Mouse (Mus musculus) heart, postnatal 36 days (tissue): ENCODE data around the gene Tns3. TPM values are rescaled to one million over a fixed set of nuclear protein-coding genes. Genes with fewer than 3 reads are reported as not detected.

Experiments
- DNase-seq, 2 experiments: peaks; one replicate each; pipeline ENCODE4 v3.0.0; 2021 to 2022
- intact Hi-C: fragments of 180-260 bp; cut with DNase I; formaldehyde crosslinking; loops from one replicate; pipeline ENCODE4 v1.15.1; 2025
- total RNA-seq, 2 experiments: library from RNA; stranded (reverse); gene quantifications; 2 replicates each; pipeline ENCODE4 v1.2.3; 2021

Gene Tns3
- total RNA-seq, 2 experiments from 2014 or later: 18.9 to 24.0 TPM

DNA sequence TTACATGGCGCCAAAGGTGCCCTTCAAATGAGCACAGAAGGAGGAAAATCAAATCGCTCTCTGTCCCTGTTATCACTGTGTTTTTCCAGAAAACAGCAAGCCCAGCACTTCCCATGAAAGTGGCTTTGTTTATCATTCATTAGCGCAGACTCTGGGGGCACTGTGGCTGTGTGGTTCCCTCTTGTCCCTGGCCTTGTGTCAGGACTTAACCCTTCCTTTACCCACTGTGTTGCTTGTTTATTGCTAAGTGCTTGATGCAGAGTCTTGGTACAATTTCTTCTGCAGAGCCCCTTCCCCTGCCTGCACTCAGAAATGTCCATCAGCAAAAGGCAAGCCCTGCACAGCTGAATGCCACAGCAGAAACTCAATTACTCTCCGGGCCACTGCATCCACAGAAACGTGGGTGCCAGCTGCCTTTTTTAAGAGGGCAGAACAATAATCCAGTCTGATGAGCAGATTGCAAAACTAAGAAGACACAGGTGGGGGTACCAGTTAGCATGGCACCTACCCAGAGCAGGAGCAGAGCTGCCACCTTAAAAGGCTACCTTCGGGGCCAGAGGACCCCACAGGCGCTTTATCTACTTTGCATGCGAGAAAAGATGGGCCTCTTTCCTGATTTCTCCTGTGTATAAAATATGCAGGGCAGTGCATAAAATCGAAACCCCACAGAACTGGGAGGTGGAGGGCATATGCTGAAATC is 207.6 kb downstream of the Tns3 start:
- intact Hi-C loops: no loop called here
- DNase-seq: no peak

GRCm38 (mm10) chr11:8455650-8456049 is 208.7 kb downstream of the Tns3 start:
- intact Hi-C loops: no loop called here
- no peak for DNase-seq

DNA sequence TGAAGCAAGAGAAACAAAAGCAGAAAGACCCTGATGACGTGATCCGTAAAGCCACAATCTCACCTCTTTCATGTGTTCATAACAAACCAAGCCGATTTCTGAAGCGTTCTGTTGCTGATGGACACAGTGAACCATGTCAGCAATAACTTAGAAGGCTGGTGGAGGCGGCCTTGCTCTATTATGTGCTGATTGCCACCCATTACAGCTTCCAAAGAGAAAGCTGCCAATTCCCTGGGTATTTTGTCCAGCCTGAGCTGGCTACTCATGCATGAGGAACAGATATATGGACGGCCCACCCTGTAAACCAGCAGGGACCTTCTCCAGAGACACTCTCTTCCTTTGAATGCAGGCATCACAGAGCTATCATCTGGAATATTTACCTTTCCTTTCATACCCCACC is 211.1 kb downstream of the Tns3 start:
- no peak for DNase-seq
- intact Hi-C loops: no loop called here

GRCm38 (mm10) chr11:8451597-8452201 is 212.6 kb downstream of the Tns3 start:
- intact Hi-C loops: no loop called here
- DNase-seq: no peak

DNA sequence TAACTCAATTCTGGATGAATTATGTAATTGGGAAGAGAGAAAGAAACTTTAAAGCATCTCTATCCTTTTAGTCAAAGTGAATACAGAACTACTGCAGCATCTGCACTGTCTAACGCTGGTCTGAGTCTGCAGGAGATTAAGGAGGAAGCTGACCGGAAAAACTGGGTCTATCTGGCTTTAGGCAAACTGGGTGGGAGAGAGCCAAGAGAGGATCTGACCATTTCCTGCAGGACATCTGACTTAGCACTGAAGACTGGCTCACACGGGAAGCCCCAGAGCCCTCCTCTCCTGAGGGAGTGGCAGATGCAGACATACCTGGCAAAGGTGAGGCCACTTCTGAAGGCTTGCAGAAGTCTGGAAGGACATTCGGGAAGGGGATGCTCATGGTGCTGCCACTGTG is 213.8 kb downstream of the Tns3 start:
- DNase-seq: no peak
- intact Hi-C loops: no loop called here

- peak; percentile 63 to 70 for DNase-seq
Measured at GRCm38 (mm10) chr11:8445915-8446356, 218.4 kb downstream of the Tns3 start.

GRCm38 (mm10) chr11:8444759-8445422 is 219.4 kb downstream of the Tns3 start:
- intact Hi-C loops: no loop called here
- no peak for DNase-seq

More at GRCm38 (mm10) chr11:8445915-8446356, 218.4 kb downstream of the Tns3 start:
- intact Hi-C loops: no loop called here

DNA sequence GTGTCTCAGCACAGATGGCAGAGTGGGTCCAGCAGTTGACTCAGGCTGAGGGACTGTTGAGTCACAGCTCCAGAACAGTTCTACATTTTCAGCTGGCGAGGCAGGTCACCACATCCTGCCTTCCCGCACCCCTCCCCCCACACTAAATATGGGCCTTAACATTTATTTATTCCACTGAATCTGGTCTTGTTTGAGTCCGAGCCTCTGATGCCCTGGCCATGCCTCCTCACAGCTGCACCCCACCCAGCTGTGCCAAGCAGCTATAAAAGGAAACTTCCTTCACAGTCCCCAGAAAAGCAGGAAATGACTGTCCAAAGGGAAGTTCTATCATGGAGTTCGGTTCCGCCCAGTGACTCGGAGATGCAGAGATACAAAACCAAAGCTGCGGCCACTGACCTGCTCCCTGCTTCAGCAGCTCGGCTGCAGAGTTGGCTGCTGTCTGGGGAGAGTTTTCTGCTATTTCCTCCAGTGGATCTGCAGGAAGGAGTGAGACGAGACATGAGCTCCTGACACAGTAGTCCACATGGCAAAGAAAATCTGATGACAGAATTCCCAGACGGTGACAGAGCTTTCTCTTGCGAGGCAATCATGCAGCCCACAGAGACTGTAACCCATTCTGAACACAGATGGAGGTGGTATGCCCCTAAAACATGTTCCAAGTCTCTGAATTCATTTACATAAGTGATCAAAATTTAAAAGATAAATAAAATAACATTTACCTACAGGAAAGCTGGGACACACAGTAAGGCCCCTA is 220.6 kb downstream of the Tns3 start:
- intact Hi-C loops: no loop called here
- DNase-seq: peak; percentile 33 to 53

DNA sequence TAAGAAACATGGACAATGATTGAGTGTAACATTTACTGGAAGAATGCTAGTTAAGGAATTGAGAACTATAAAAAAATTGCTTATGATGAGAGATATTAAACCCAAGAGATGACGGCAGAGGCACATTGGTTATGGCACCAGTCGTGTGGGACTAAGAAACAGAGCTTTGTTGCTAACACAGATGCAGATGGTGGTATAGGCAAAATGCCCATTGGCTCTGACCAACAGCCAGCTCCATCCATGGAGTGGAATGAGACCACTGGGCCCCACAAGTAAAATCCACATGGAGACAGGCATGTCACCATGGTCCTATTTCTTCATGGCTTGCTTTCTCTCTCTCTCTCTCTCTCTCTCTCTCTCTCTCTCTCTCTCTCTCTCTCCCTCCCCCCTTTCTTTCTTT is 223.6 kb downstream of the Tns3 start:
- intact Hi-C loops: no loop called here
- DNase-seq: no peak

- intact Hi-C loops: no loop called here
- DNase-seq: no peak
Measured at GRCm38 (mm10) chr11:8440221-8440620, 224.1 kb downstream of the Tns3 start.

DNA sequence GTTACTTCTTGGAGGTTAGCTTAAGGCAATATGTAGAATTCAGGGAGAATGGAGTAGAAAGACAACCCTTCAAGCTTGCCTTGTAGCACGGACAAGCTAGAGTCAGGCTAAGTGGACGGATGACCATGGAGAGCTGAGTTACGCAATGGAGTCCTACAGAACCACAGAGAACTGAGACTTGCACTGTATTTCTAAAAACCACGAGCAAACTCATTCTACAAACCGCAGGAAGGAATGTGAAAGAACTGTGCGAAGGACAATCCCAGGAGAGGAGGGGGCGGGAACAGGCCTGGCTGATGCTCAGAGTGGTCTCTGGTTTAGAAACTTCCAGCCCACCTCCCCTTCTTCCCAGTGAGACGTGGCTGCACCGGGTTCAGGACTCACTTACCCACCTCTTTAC is 225.3 kb downstream of the Tns3 start:
- intact Hi-C loops: no loop called here
- no peak for DNase-seq

DNA sequence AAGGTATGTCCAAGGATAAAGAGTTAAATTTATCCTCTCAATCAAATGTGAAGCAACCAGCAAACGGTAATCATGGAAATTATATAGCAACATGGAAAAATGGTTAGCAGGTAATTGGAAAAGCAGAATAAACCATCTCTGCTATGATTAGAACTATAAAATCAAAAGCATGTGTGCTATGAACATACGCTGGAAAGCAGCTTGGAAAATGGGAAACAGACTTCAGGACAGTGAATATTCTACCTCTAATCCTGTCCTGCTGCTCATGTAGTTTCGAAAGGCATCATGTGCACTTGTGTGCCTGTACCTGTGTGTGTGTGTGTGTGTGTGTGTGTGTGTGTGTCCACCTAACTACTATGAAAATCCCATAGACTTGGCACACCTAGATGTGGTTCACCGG is 226.1 kb downstream of the Tns3 start:
- intact Hi-C loops: no loop called here
- no peak for DNase-seq

GRCm38 (mm10) chr11:8435101-8435500 is 229.2 kb downstream of the Tns3 start:
- no peak for DNase-seq
- intact Hi-C loops: no loop called here

GRCm38 (mm10) chr11:8434366-8434765 is 230.0 kb downstream of the Tns3 start:
- intact Hi-C loops: no loop called here
- no peak for DNase-seq

GRCm38 (mm10) chr11:8433443-8433842 is 230.9 kb downstream of the Tns3 start:
- intact Hi-C loops: no loop called here
- DNase-seq: no peak

GRCm38 (mm10) chr11:8432941-8433340 is 231.4 kb downstream of the Tns3 start:
- intact Hi-C loops: no loop called here
- DNase-seq: no peak

DNA sequence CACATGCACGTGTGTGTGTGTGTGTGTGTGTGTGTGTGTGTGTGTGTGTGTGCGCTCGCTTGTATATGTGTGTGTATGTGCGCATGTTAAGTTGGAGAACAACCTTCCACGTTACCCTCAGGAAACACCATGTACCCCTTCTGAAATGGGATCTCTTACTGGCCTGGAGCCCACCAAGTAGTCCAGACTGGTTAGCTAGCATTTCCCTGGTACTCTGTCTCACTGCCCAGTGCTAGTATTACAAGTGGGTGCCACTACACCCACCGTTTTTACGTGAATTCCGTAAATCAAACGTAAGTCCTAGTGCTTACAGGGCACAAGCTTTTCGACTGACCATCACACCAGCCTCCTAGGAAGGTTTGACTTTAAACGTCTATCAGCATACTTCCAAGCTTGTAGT is 236.7 kb downstream of the Tns3 start:
- intact Hi-C loops: loop anchor here (5.0 kb wide), 1 partner anchor 710 kb away; no protein-coding TSS in a partner anchor
- no peak for DNase-seq

- no peak for DNase-seq
- intact Hi-C loops: loop anchor here (2.0 to 5.0 kb wide), 2 partner anchors 436 to 712 kb away; no protein-coding TSS in a partner anchor
Measured at GRCm38 (mm10) chr11:8425226-8425570, 239.1 kb downstream of the Tns3 start.

DNA sequence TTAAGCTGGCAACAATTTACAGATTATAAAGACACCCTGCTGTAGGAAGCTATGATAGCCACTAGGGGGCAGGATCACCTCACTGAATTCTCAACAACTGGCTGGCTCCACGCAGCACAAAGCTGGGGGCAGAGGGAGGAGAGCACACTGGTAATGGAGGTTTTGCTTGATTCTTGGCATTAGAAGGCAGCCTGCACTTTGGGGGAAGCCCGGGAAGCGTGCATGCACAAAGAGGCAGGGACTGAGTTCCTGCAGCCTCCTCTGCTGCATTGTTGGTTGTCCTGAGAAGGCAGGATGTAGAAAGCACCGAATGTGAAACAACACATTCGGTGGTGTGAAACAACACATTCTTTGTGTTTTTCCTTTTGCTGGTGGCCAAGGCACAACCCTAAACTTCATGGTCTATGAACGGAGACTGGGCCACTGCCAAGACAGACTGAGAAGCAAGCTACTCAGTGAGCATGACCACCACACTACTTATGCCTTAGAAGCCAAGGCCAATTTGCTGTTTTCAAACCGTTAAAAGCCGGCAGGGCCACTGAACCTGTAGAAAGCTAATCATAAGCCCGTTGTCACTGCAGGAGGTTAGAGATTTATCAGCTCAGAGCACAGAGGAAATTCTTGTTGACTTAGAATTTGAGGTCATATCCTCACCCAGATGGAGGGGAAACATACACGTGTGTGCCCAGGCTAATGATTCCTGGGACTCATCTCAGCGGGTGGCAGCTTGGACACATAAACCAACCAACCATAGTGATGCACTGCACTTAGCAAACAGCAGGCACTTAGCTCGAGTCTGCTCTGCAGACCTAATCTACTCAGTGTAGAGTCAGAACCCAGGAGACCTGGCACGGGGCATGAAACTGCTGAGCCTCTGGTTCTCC is 239.8 kb downstream of the Tns3 start:
- intact Hi-C loops: loop anchor here (1.0 to 5.0 kb wide), 4 partner anchors 100 to 713 kb away; no protein-coding TSS in a partner anchor
- peak; percentile 73 to 79 for DNase-seq
